1 mouse cellular context compared by ENCODE assay signal in the genomic region with DNA sequence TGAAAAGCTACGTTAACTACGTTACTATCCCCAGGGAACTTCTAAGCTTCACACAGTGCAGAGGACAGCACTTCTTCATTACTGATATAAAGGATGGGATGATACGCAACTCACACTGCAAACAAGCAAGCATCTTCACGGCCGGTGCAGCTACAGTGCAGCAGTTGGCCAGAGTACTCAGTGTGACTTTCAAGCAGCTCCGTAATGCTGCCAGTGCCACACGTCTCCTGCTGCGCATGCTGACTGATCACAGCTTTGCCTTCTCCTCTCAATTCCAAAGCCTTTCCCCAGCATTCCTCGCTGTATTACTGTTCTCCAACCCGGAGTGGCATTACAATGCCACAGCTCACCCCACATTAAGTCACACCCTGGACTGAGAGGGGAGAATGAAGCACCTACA.
TF ChIP-seq lines count a peak whose summit lies in the region.

No protein-coding gene starts in this region.

TF ChIP-seq in CH12.LX, 34 proteins besides CTCF, POLR2A, EP300 and RAD21 (continued from another document):
- TF ChIP-seq RCOR1 (conservative IDR thresholded peaks at IDR 0.05; ENCODE audit: low read depth, low read length) (no peak), NRF1 (IDR thresholded peaks at IDR 0.05; ENCODE audit: low read depth, low read length) (peak; percentile 59; the same call in 1 of the 2 replicates), NELFE (IDR thresholded peaks at IDR 0.05; ENCODE audit: low read depth, low read length) (no peak), MAX (IDR thresholded peaks at IDR 0.05; ENCODE audit: low read length) (0 out of 2 replicates have a peak, but pooled peaks have one; percentile 7)
